11 mouse cellular contexts compared by ENCODE assay signal in genomic region chr8:104393767-104394166, GRCm38 (mm10). TPM values are rescaled to one million over a fixed set of nuclear protein-coding genes. Genes with fewer than 3 reads are reported as not detected.
A peak's percentile ranks its signal among the peaks of the same experiment; 100 is the strongest.
DNase-seq lines count a peak whose midpoint lies in the region; ATAC-seq and TF ChIP-seq lines count a peak whose summit lies in the region.
"Had no signal": no experiment of that assay in that cellular context is flagged by ENCODE, and none has a peak within 500 bp of the region (broad histone marks: within the 10 kb centered on the region; RNA-seq: fewer than 3 reads in every experiment).

No protein-coding gene starts in this region.

- H3K36me3 ChIP-seq in heart, embryonic 13.5 days = no peaks in the 10 kb centered on the region
- H3K36me3 ChIP-seq in intestine, embryonic 15.5 days = no peaks in the 10 kb centered on the region
- no peaks in the 10 kb centered on the region for H3K36me3 ChIP-seq in thymus, adult 2 months (ENCODE audit: control insufficient read depth, insufficient read depth, low read length)

- H3K9me3 ChIP-seq in heart, embryonic 13.5 days = 0 out of 2 replicates have a peak, but pooled peaks cover 3% of the 10 kb centered on the region
- no peaks in the 10 kb centered on the region for H3K9me3 ChIP-seq in intestine, embryonic 15.5 days

- no peak for TF ChIP-seq POLR2A in thymus, adult 2 months (IDR thresholded peaks at IDR 0.05; ENCODE audit: control insufficient read depth, extremely low read depth, insufficient read depth, low read length, poor library complexity)

- no peak for ATAC-seq in heart, embryonic 13.5 days (ENCODE audit: extremely low read depth, insufficient number of reproducible peaks, low FRiP score, low TSS enrichment)
- no peak for ATAC-seq in intestine, embryonic 15.5 days

- WGBS in heart, embryonic 13.5 days = 74% methylated on average over 6 of the region's 6 CpGs
- 50% methylated on average over 6 of the region's 6 CpGs for WGBS in intestine, embryonic 15.5 days
- WGBS in thymus, adult 2 months = 95% methylated on average over 6 of the region's 6 CpGs

- peak overlapping the region; percentile 97; the same call in 1 of the 2 replicates for H3K9ac ChIP-seq in heart, embryonic 13.5 days
- H3K9ac ChIP-seq in intestine, embryonic 15.5 days = no peak overlapping the region

- no peak for TF ChIP-seq CTCF in thymus, adult 2 months (IDR thresholded peaks at IDR 0.05; ENCODE audit: borderline replicate concordance, control insufficient read depth, extremely low read depth, insufficient read depth, low read length, poor library complexity)

- peak overlapping the region; percentile 99 for H3K4me2 ChIP-seq in heart, embryonic 13.5 days
- peak overlapping the region; percentile 91 for H3K4me2 ChIP-seq in intestine, embryonic 15.5 days (replicated peaks)

- intact Hi-C loops in heart, postnatal 14 days (cut with DNase I) = loop anchor here (2.0 kb wide), 1 partner anchor 49 kb away; the partner anchor contains the start of gene Dync1li2

- H3K27me3 ChIP-seq in heart, embryonic 13.5 days (replicated peaks) = no peaks in the 10 kb centered on the region
- H3K27me3 ChIP-seq in intestine, embryonic 15.5 days (replicated peaks) = no peaks in the 10 kb centered on the region
- no peaks in the 10 kb centered on the region for H3K27me3 ChIP-seq in thymus, adult 2 months (ENCODE audit: control insufficient read depth, insufficient read depth, low read length)

- no peak for DNase-seq in heart, postnatal 14 days
- DNase-seq in lung, postnatal 4 days = peak; percentile 41 to 69
- DNase-seq in embryo, embryonic 10.5 days (ENCODE audit: low spot score) = no peak
- DNase-seq in thymus, adult 2 months = no peak
- DNase-seq in left cerebral cortex, adult 18-20 months (ENCODE audit: low spot score in 2 of 2) = no peak
- DNase-seq: cerebellum, adult 9-11 months; gastrocnemius, postnatal 36 days; thymus, postnatal 25 days had no signal

- H3K4me3 ChIP-seq in heart, embryonic 13.5 days = peak overlapping the region; percentile 88; the same call in 1 of the 2 replicates
- H3K4me3 ChIP-seq in brown adipose tissue, adult 24 weeks (ENCODE audit: insufficient read depth, low read depth, low read length) = peak overlapping the region; percentile 23; the same call in 1 of the 2 replicates
- H3K4me3 ChIP-seq in intestine, embryonic 15.5 days (replicated peaks) = peak overlapping the region; percentile 87
- H3K4me3 ChIP-seq in thymus, adult 2 months (ENCODE audit: control insufficient read depth, insufficient read depth, low read length) = no peak overlapping the region

- H3K27ac ChIP-seq in heart, embryonic 13.5 days (replicated peaks) = no peak overlapping the region
- no peak overlapping the region for H3K27ac ChIP-seq in brown adipose tissue, adult 24 weeks (replicated peaks; ENCODE audit: low read depth, low read length)
- H3K27ac ChIP-seq in intestine, embryonic 15.5 days = peak overlapping the region; percentile 88
- H3K27ac ChIP-seq in thymus, adult 2 months (ENCODE audit: control insufficient read depth, insufficient read depth, low read length) = no peak overlapping the region

- H3K4me1 ChIP-seq in heart, embryonic 13.5 days = peaks cover 28% of the 10 kb centered on the region
- H3K4me1 ChIP-seq in brown adipose tissue, adult 24 weeks (ENCODE audit: control insufficient read depth, insufficient read depth, insufficient read length, low read length) = peaks cover 4% of the 10 kb centered on the region
- peaks cover 10% of the 10 kb centered on the region for H3K4me1 ChIP-seq in intestine, embryonic 15.5 days (replicated peaks)
- peaks cover 7% of the 10 kb centered on the region for H3K4me1 ChIP-seq in thymus, adult 2 months (replicated peaks; ENCODE audit: control insufficient read depth, insufficient read depth, low read length)

RNA-seq across cellular contexts. Expression of gene Cmtm4, which starts 1.8 kb away (rescaled TPM):
- 1.2 and 1.6 TPM in 2 replicates for polyA plus RNA-seq in heart, embryonic 13.5 days (2015; fragmentation: Nextera tagmentation; extraction: Ambion mirVana)
- 10 to 100 TPM; 12.1 to 13.6 TPM for total RNA-seq in heart, postnatal 14 days (2021)
- 21.5 and 32.4 TPM in 2 replicates for polyA plus RNA-seq in brown adipose tissue, adult 24 weeks (2012; ENCODE audit: insufficient read depth, insufficient read length, missing spikeins)
- polyA plus RNA-seq in intestine, embryonic 15.5 days (2015; fragmentation: Nextera tagmentation; extraction: Ambion mirVana) = 6.3 and 6.9 TPM in 2 replicates
- 7.8 and 8.4 TPM in 2 replicates for polyA plus RNA-seq in thymus, adult 2 months (2012; rRNA removed)
- 10 to 100 TPM; 88.2 to 98.5 TPM for total RNA-seq in left cerebral cortex, adult 18-20 months (2021)

RNA-seq across cellular contexts. Expression of gene Dync1li2, which starts 49.1 kb away (rescaled TPM):
- 45.0 and 51.1 TPM in 2 replicates for polyA plus RNA-seq in heart, embryonic 13.5 days (2015; fragmentation: Nextera tagmentation; extraction: Ambion mirVana)
- 100 to 1,000 TPM; 101 to 110 TPM for total RNA-seq in heart, postnatal 14 days (2021)
- polyA plus RNA-seq in brown adipose tissue, adult 24 weeks (2012; ENCODE audit: insufficient read depth, insufficient read length, missing spikeins) = 29.1 and 29.3 TPM in 2 replicates
- polyA plus RNA-seq in intestine, embryonic 15.5 days (2015; fragmentation: Nextera tagmentation; extraction: Ambion mirVana) = 46.0 and 46.1 TPM in 2 replicates
- 15.6 and 16.1 TPM in 2 replicates for polyA plus RNA-seq in thymus, adult 2 months (2012; rRNA removed)
- 100 to 1,000 TPM; 284 to 307 TPM for total RNA-seq in left cerebral cortex, adult 18-20 months (2021)

RNA-seq across cellular contexts. Expression of gene Cmtm3, which starts 54.6 kb away (rescaled TPM):
- polyA plus RNA-seq in heart, embryonic 13.5 days (2015; fragmentation: Nextera tagmentation; extraction: Ambion mirVana) = 95.9 and 100 TPM in 2 replicates
- total RNA-seq in heart, postnatal 14 days (2021) = 10 to 100 TPM; 31.4 to 31.5 TPM
- 12.1 and 15.1 TPM in 2 replicates for polyA plus RNA-seq in brown adipose tissue, adult 24 weeks (2012; ENCODE audit: insufficient read depth, insufficient read length, missing spikeins)
- polyA plus RNA-seq in intestine, embryonic 15.5 days (2015; fragmentation: Nextera tagmentation; extraction: Ambion mirVana) = 111 and 126 TPM in 2 replicates
- polyA plus RNA-seq in thymus, adult 2 months (2012; rRNA removed) = 63.4 and 76.3 TPM in 2 replicates
- total RNA-seq in left cerebral cortex, adult 18-20 months (2021) = 10 to 100 TPM in 1 of 2 experiments, 1 to 10 TPM in 1; 8.9 to 11.6 TPM

Comparison
In these comparisons a context has a peak if more than half of its experiments do, and no peak if none do; other contexts are left out.
1. DNase-seq: peak in lung, postnatal 4 days (2 of 2); none in heart, postnatal 14 days (0 of 2), embryo, embryonic 10.5 days (single experiment), thymus, adult 2 months (single experiment) and left cerebral cortex, adult 18-20 months (0 of 2).